Mouse (Mus musculus) CH12.LX (cell line): ENCODE results near the gene Slc25a28.

Source experiments
- CTCF ChIP-seq, 2 experiments: IDR thresholded peaks in 1 of 2; conservative IDR thresholded peaks in 1 of 2; 2 replicates each; pipeline ENCODE4 v1.5.1; 2011 to 2012; ENCODE audit warnings: low read depth in 2 of 2, low read length in 2 of 2, improper control_type of control experiment in 1 of 2, inconsistent platforms in 1 of 2, mild to moderate bottlenecking in 1 of 2, moderate library complexity in 1 of 2
- E2F4 ChIP-seq: IDR thresholded peaks from 2 replicates; pipeline ENCODE4 v1.6.1; 2011; ENCODE audit warnings: low read depth, low read length, improper control_type of control experiment; ENCODE audit not compliant: insufficient replicate concordance
- MAFK ChIP-seq: IDR thresholded peaks from 2 replicates; pipeline ENCODE4 v1.6.1; 2011; ENCODE audit warnings: low read length, improper control_type of control experiment; ENCODE audit not compliant: insufficient replicate concordance
- MEF2A ChIP-seq: IDR thresholded peaks from 2 replicates; pipeline ENCODE4 v1.6.1; 2014; ENCODE audit warnings: low read depth, mild to moderate bottlenecking, inconsistent platforms, low read length, improper control_type of control experiment, borderline replicate concordance
- NELFE ChIP-seq: IDR thresholded peaks from 2 replicates; pipeline ENCODE4 v1.6.1; 2011; ENCODE audit warnings: low read depth, low read length, improper control_type of control experiment
- POLR2A ChIP-seq: IDR thresholded peaks from 2 replicates; pipeline ENCODE4 v1.6.1; 2011; ENCODE audit warnings: low read depth, mild to moderate bottlenecking, improper control_type of control experiment, low read length
- SIN3A ChIP-seq: IDR thresholded peaks from 2 replicates; pipeline ENCODE4 v1.6.1; 2012; ENCODE audit warnings: low read length, improper control_type of control experiment, inconsistent platforms
- TCF12 ChIP-seq: IDR thresholded peaks from 2 replicates; pipeline ENCODE4 v1.6.1; 2014; ENCODE audit warnings: low read depth, mild to moderate bottlenecking, inconsistent platforms, low read length, improper control_type of control experiment
- ZMIZ1 ChIP-seq: IDR thresholded peaks from 2 replicates; pipeline ENCODE4 v1.6.1; 2012; ENCODE audit warnings: low read depth, mild to moderate bottlenecking, inconsistent platforms, low read length, improper control_type of control experiment

DNA sequence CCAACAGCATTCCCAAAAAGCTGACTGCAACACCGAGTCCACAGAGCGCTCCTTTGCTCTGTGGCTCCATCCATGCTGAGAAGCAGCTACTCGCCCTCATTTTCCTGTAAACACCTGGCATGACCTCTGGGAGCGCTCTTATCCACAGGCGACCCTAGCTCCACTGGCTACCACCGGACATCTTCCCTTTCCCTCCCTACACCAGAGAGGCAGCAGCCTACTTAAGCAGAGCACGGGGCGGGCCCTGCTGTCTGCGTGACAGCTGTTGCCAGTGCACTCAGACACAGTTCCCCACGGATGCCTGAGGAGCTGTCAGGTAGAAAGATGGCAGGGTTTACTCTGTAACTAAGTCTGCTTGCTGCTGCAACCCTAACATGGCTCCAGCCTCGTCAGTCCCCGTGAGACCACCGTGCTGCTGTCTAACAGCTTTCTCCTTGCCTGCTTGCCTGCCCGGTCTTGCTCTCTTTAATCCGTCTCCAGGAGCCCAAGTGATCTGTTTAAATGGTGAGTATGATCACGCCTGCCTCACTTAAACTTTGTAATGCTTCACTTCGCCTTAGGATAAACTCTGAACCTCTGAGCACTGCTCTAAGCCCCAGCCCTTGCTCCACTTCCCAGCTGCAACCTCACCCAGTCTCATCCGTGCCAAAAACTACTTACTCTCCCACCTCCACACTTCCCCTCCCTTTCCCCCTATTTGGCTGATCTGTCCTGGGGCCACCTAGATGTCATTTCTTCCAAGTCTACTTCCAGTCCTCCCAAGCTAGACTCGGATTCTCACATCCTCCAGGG is 12.3 kb downstream of the Slc25a28 start:
- TF ChIP-seq CTCF (conservative IDR thresholded peaks at IDR 0.05 in 1 of 2, IDR thresholded peaks at IDR 0.05 in 1 of 2; ENCODE audit: low read depth in 2 of 2, low read length in 2 of 2) (peak in 1 of 2 experiments; percentile 28; a peak in 2 of 4 replicates), POLR2A (no peak), E2F4 (no peak), MAFK (no peak), SIN3A (no peak), TCF12 (no peak), MEF2A (no peak), ZMIZ1 (no peak), NELFE (no peak)
